Mouse (Mus musculus): ENCODE data around the gene Cryzl1. TPM values are rescaled to one million over a fixed set of nuclear protein-coding genes. Genes with fewer than 3 reads are reported as not detected.
A peak's percentile ranks its signal among the peaks of the same experiment; 100 is the strongest.

Gene Cryzl1
- polyA plus RNA-seq, 1 experiment from 2014 or later = 104 TPM

- H3K27me3 ChIP-seq (replicated peaks; ENCODE audit: control insufficient read depth, insufficient read depth, low read length) = no peaks in the 10 kb centered on the region
- no peaks in the 10 kb centered on the region for H3K36me3 ChIP-seq (ENCODE audit: control insufficient read depth, insufficient read depth, low read length)
- no peak overlapping the region for H3K4me2 ChIP-seq (ENCODE audit: low read length)
- no peak for ATAC-seq
- no peak overlapping the region for H3K9ac ChIP-seq (ENCODE audit: low read length)
- H3K9me3 ChIP-seq (replicated peaks; ENCODE audit: control insufficient read depth, low read length) = no peaks in the 10 kb centered on the region
- H3K4me3 ChIP-seq (ENCODE audit: low read depth, low read length) = no peak overlapping the region
- H3K27ac ChIP-seq (ENCODE audit: low read depth, low read length) = no peak overlapping the region
- peaks cover 27% of the 10 kb centered on the region for H3K4me1 ChIP-seq (ENCODE audit: control insufficient read depth, insufficient read depth, low read length)
- no peak for DNase-seq (ENCODE audit: low spot score)
- WGBS = 82% methylated on average over 15 of the region's 15 CpGs
Observed at GRCm38 (mm10) chr16:91765121-91765815, 36.5 kb upstream of the Cryzl1 start.

GRCm38 (mm10) chr16:91764414-91764813 is 35.6 kb upstream of the Cryzl1 start:
- H3K4me3 ChIP-seq (ENCODE audit: low read depth, low read length) = no peak overlapping the region
- H3K27me3 ChIP-seq (replicated peaks; ENCODE audit: control insufficient read depth, insufficient read depth, low read length) = no peaks in the 10 kb centered on the region
- H3K36me3 ChIP-seq (ENCODE audit: control insufficient read depth, insufficient read depth, low read length) = no peaks in the 10 kb centered on the region
- H3K9ac ChIP-seq (ENCODE audit: low read length) = no peak overlapping the region
- no peak overlapping the region for H3K27ac ChIP-seq (ENCODE audit: low read depth, low read length)
- H3K9me3 ChIP-seq (replicated peaks; ENCODE audit: control insufficient read depth, low read length) = no peaks in the 10 kb centered on the region
- 72% methylated on average over 6 of the region's 6 CpGs for WGBS
- peaks cover 22% of the 10 kb centered on the region for H3K4me1 ChIP-seq (ENCODE audit: control insufficient read depth, insufficient read depth, low read length)
- no peak overlapping the region for H3K4me2 ChIP-seq (ENCODE audit: low read length)
- DNase-seq (ENCODE audit: low spot score) = no peak
- ATAC-seq = no peak

- ATAC-seq (no peak), DNase-seq (ENCODE audit: low spot score) (no peak)
- Histone ChIP-seq H3K27me3 (replicated peaks; ENCODE audit: control insufficient read depth, insufficient read depth, low read length) (no peaks in the 10 kb centered on the region), H3K4me3 (ENCODE audit: low read depth, low read length) (no peak overlapping the region), H3K4me2 (ENCODE audit: low read length) (no peak overlapping the region), H3K36me3 (ENCODE audit: control insufficient read depth, insufficient read depth, low read length) (no peaks in the 10 kb centered on the region), H3K9me3 (replicated peaks; ENCODE audit: control insufficient read depth, low read length) (no peaks in the 10 kb centered on the region), H3K27ac (ENCODE audit: low read depth, low read length) (no peak overlapping the region), H3K4me1 (ENCODE audit: control insufficient read depth, insufficient read depth, low read length) (peaks cover 22% of the 10 kb centered on the region), H3K9ac (ENCODE audit: low read length) (no peak overlapping the region)
- 61% methylated on average over 6 of the region's 6 CpGs for WGBS
Observed at GRCm38 (mm10) chr16:91763975-91764374, 35.2 kb upstream of the Cryzl1 start.

GRCm38 (mm10) chr16:91762476-91762875 is 33.7 kb upstream of the Cryzl1 start:
- Histone ChIP-seq H3K27me3 (replicated peaks; ENCODE audit: control insufficient read depth, insufficient read depth, low read length) (no peaks in the 10 kb centered on the region), H3K27ac (ENCODE audit: low read depth, low read length) (no peak overlapping the region), H3K4me2 (ENCODE audit: low read length) (no peak overlapping the region), H3K4me1 (ENCODE audit: control insufficient read depth, insufficient read depth, low read length) (peaks cover 22% of the 10 kb centered on the region), H3K4me3 (ENCODE audit: low read depth, low read length) (no peak overlapping the region), H3K9ac (ENCODE audit: low read length) (no peak overlapping the region), H3K36me3 (ENCODE audit: control insufficient read depth, insufficient read depth, low read length) (no peaks in the 10 kb centered on the region), H3K9me3 (replicated peaks; ENCODE audit: control insufficient read depth, low read length) (no peaks in the 10 kb centered on the region)
- WGBS = 81% methylated on average over 7 of the region's 7 CpGs
- DNase-seq (ENCODE audit: low spot score) (no peak), ATAC-seq (no peak)

- Histone ChIP-seq H3K36me3 (ENCODE audit: control insufficient read depth, insufficient read depth, low read length) (no peaks in the 10 kb centered on the region), H3K4me1 (ENCODE audit: control insufficient read depth, insufficient read depth, low read length) (peaks cover 18% of the 10 kb centered on the region), H3K4me2 (ENCODE audit: low read length) (no peak overlapping the region), H3K27ac (ENCODE audit: low read depth, low read length) (no peak overlapping the region), H3K9ac (ENCODE audit: low read length) (no peak overlapping the region), H3K4me3 (ENCODE audit: low read depth, low read length) (no peak overlapping the region), H3K27me3 (replicated peaks; ENCODE audit: control insufficient read depth, insufficient read depth, low read length) (no peaks in the 10 kb centered on the region), H3K9me3 (replicated peaks; ENCODE audit: control insufficient read depth, low read length) (no peaks in the 10 kb centered on the region)
- 87% methylated on average over 3 of the region's 3 CpGs for WGBS
- ATAC-seq (no peak), DNase-seq (ENCODE audit: low spot score) (no peak)
Observed at GRCm38 (mm10) chr16:91761761-91762160, 33.0 kb upstream of the Cryzl1 start.

- H3K9ac ChIP-seq (ENCODE audit: low read length) = no peak overlapping the region
- 84% methylated on average over 9 of the region's 9 CpGs for WGBS
- H3K4me1 ChIP-seq (ENCODE audit: control insufficient read depth, insufficient read depth, low read length) = peaks cover 12% of the 10 kb centered on the region
- DNase-seq (ENCODE audit: low spot score) (peak; percentile 24), ATAC-seq (peak; percentile 48; the same call in 1 of the 2 replicates)
- no peaks in the 10 kb centered on the region for H3K36me3 ChIP-seq (ENCODE audit: control insufficient read depth, insufficient read depth, low read length)
- no peak overlapping the region for H3K4me2 ChIP-seq (ENCODE audit: low read length)
- H3K27me3 ChIP-seq (replicated peaks; ENCODE audit: control insufficient read depth, insufficient read depth, low read length) = no peaks in the 10 kb centered on the region
- no peak overlapping the region for H3K4me3 ChIP-seq (ENCODE audit: low read depth, low read length)
- H3K9me3 ChIP-seq (replicated peaks; ENCODE audit: control insufficient read depth, low read length) = no peaks in the 10 kb centered on the region
- 0 out of 2 replicates have a peak overlapping the region, but pooled peaks have one; percentile 6 for H3K27ac ChIP-seq (ENCODE audit: low read depth, low read length)
Observed at GRCm38 (mm10) chr16:91761202-91761601, 32.4 kb upstream of the Cryzl1 start.

GRCm38 (mm10) chr16:91754957-91755356 is 26.2 kb upstream of the Cryzl1 start:
- Histone ChIP-seq H3K4me3 (ENCODE audit: low read depth, low read length) (no peak overlapping the region), H3K27ac (ENCODE audit: low read depth, low read length) (no peak overlapping the region), H3K36me3 (ENCODE audit: control insufficient read depth, insufficient read depth, low read length) (no peaks in the 10 kb centered on the region), H3K4me2 (ENCODE audit: low read length) (no peak overlapping the region), H3K27me3 (replicated peaks; ENCODE audit: control insufficient read depth, insufficient read depth, low read length) (no peaks in the 10 kb centered on the region), H3K9me3 (replicated peaks; ENCODE audit: control insufficient read depth, low read length) (no peaks in the 10 kb centered on the region), H3K9ac (ENCODE audit: low read length) (no peak overlapping the region), H3K4me1 (ENCODE audit: control insufficient read depth, insufficient read depth, low read length) (no peaks in the 10 kb centered on the region; the same call in 1 of the 2 replicates)
- DNase-seq (ENCODE audit: low spot score) (no peak), ATAC-seq (no peak)
- 90% methylated on average over 6 of the region's 6 CpGs for WGBS

GRCm38 (mm10) chr16:91753611-91754010 is 24.8 kb upstream of the Cryzl1 start:
- H3K9ac ChIP-seq (ENCODE audit: low read length) = no peak overlapping the region
- H3K27ac ChIP-seq (ENCODE audit: low read depth, low read length) = no peak overlapping the region
- no peak overlapping the region for H3K4me2 ChIP-seq (ENCODE audit: low read length)
- no peaks in the 10 kb centered on the region for H3K9me3 ChIP-seq (replicated peaks; ENCODE audit: control insufficient read depth, low read length)
- no peak overlapping the region for H3K4me3 ChIP-seq (ENCODE audit: low read depth, low read length)
- no peaks in the 10 kb centered on the region for H3K27me3 ChIP-seq (replicated peaks; ENCODE audit: control insufficient read depth, insufficient read depth, low read length)
- ATAC-seq = no peak
- no peaks in the 10 kb centered on the region; the same call in 1 of the 2 replicates for H3K4me1 ChIP-seq (ENCODE audit: control insufficient read depth, insufficient read depth, low read length)
- H3K36me3 ChIP-seq (ENCODE audit: control insufficient read depth, insufficient read depth, low read length) = no peaks in the 10 kb centered on the region
- DNase-seq (ENCODE audit: low spot score) = no peak
- 91% methylated on average over 4 of the region's 4 CpGs for WGBS

- DNase-seq (ENCODE audit: low spot score) (no peak), ATAC-seq (no peak)
- H3K9me3 ChIP-seq (replicated peaks; ENCODE audit: control insufficient read depth, low read length) = no peaks in the 10 kb centered on the region
- H3K4me1 ChIP-seq (ENCODE audit: control insufficient read depth, insufficient read depth, low read length) = no peaks in the 10 kb centered on the region; the same call in 1 of the 2 replicates
- no peak overlapping the region for H3K4me3 ChIP-seq (ENCODE audit: low read depth, low read length)
- H3K27me3 ChIP-seq (replicated peaks; ENCODE audit: control insufficient read depth, insufficient read depth, low read length) = no peaks in the 10 kb centered on the region
- 81% methylated on average over 13 of the region's 13 CpGs for WGBS
- no peak overlapping the region for H3K4me2 ChIP-seq (ENCODE audit: low read length)
- no peak overlapping the region for H3K9ac ChIP-seq (ENCODE audit: low read length)
- H3K36me3 ChIP-seq (ENCODE audit: control insufficient read depth, insufficient read depth, low read length) = no peaks in the 10 kb centered on the region
- H3K27ac ChIP-seq (ENCODE audit: low read depth, low read length) = no peak overlapping the region
Observed at GRCm38 (mm10) chr16:91751644-91752385, 23.0 kb upstream of the Cryzl1 start.

Measured in forebrain, embryonic 14.5 days (tissue).